Mouse (Mus musculus) cortical plate, adult 2 months (tissue): ENCODE data around the gene Ccdc107. TPM values are rescaled to one million over a fixed set of nuclear protein-coding genes. Genes with fewer than 3 reads are reported as not detected.

Source experiments
- H3K27ac ChIP-seq: fragments of 200-500 bp; 2 replicates; pipeline ENCODE4 v1.5.1; 2012; ENCODE audit warnings: low read length, control low read depth, inconsistent platforms; ENCODE audit not compliant: insufficient read depth
- H3K4me1 ChIP-seq: fragments of 200-500 bp; 2 replicates; pipeline ENCODE4 v1.6.1; 2011; ENCODE audit warnings: low read length; ENCODE audit not compliant: control insufficient read depth, insufficient read depth
- H3K4me3 ChIP-seq: fragments of 200-500 bp; 2 replicates; pipeline ENCODE4 v1.5.1; 2011; ENCODE audit warnings: mild to moderate bottlenecking, low read length, control low read depth; ENCODE audit not compliant: insufficient read depth
- CTCF ChIP-seq: fragments of 200-500 bp; IDR thresholded peaks from 2 replicates; pipeline ENCODE4 v1.5.1; 2011; ENCODE audit warnings: mild to moderate bottlenecking, control low read depth, low read length; ENCODE audit not compliant: insufficient read depth; ENCODE audit errors: extremely low read depth
- POLR2A ChIP-seq: fragments of 200-500 bp; IDR thresholded peaks from 2 replicates; pipeline ENCODE4 v1.6.1; 2011; ENCODE audit warnings: mild to moderate bottlenecking, low read length, control low read depth; ENCODE audit not compliant: insufficient read depth; ENCODE audit errors: extremely low read depth
- polyA plus RNA-seq: library from polyadenylated mRNA; depleted of rRNA; stranded (reverse); fragments of >200 nt; gene quantifications from 2 replicates; pipeline ENCODE4 v1.2.3, GENCODE M21; 2012

Ccdc107 gene
- polyA plus RNA-seq, 1 experiment: 82.6 TPM

DNA sequence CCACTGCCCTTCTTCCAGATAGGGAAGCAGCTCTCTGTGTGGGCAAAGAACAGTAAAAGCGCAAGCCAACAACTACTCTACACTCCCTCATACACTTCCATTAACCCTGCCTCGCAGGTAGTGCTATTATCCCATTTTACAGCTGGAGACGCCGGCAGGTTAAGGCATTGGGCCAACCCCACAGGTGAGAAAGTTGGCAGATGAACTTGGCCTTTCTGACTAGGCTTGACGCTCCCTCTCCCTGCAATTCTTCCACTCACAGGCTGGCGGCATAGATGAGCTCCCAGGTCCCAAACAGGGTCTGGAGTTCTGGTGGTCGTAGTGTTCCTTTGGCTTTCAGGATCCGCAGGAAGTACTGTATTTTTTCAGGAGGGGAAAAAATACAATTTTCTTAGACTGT lies 6.3 kb downstream of the Ccdc107 start:
- no peak overlapping the region for H3K27ac ChIP-seq
- TF ChIP-seq POLR2A (no peak), CTCF (0 out of 2 replicates have a peak, but pooled peaks have one; percentile 4)
- no peaks in the 10 kb centered on the region for H3K4me1 ChIP-seq
- H3K4me3 ChIP-seq: peak overlapping the region; percentile 42; the same call in 1 of the 2 replicates

DNA sequence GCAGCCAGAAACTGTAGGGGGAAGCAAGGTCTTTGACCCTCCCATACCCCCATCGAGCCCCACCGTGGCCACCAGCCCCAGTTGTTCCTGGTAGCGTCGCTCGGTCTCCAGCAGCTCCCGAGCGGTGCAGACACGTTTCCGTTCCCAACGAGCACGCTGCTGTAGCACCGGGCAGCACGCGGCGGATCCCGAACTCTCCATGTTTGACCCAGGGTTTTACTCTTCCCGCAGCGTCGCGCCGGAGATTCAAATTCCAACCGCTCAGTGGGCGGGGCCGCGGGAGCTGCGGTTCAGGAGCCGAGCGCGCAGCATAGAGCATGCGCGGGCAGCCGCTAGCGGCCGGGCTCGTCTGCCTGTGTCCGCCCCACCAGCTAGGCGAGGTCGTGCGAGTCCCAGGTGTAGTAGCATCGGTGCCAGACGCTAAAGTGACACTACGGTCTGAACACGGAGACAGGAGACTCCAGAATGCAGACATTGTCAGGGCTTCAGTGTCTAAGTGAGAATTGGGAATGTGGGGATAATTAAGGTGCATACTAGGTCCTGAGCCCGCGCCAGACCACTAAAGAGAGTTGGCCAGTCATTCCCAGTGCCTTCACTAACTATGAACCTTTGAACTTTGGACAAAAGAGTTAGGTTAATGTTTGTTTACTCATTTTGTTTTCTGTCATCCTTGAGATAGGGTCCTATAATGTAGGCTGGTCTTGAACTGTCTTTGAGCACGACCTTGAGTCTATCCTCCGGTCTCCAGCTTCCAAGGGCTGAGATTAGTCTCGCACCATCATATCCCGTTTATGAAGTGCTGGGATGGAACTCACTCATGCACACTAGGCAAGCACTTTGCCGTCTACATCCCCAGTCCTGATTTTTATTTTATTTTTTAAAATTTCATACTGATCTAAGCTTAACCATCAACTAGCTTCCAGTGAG lies 7.0 kb downstream of the Ccdc107 start, which contains the start of gene Arhgef39:
TSS of gene Arhgef39 (minus strand) at position 289 of the 927 bp plus-strand sequence.
- TF ChIP-seq POLR2A (0 out of 2 replicates have a peak, but pooled peaks have one; percentile 49), CTCF (no peak)

GRCm38 (mm10) chr4:43503041-43503440 lies 10.3 kb downstream of the Ccdc107 start:
- Histone ChIP-seq H3K4me3 (no peak overlapping the region), H3K27ac (no peak overlapping the region), H3K4me1 (no peaks in the 10 kb centered on the region)
- TF ChIP-seq POLR2A: no peak
- no peak for TF ChIP-seq CTCF

More for the DNA sequence above, 7.0 kb downstream of the Ccdc107 start, which contains the start of gene Arhgef39:
- no peak within 1 kb of the TSS for H3K27ac ChIP-seq
- no peaks in the 10 kb centered on the region for H3K4me1 ChIP-seq
- H3K4me3 ChIP-seq: peak within 1 kb of the TSS; percentile 42

GRCm38 (mm10) chr4:43503506-43503905 lies 10.8 kb downstream of the Ccdc107 start:
- no peak overlapping the region for H3K27ac ChIP-seq
- H3K4me3 ChIP-seq: no peak overlapping the region
- no peaks in the 10 kb centered on the region for H3K4me1 ChIP-seq
- TF ChIP-seq CTCF (no peak), POLR2A (no peak)

DNA sequence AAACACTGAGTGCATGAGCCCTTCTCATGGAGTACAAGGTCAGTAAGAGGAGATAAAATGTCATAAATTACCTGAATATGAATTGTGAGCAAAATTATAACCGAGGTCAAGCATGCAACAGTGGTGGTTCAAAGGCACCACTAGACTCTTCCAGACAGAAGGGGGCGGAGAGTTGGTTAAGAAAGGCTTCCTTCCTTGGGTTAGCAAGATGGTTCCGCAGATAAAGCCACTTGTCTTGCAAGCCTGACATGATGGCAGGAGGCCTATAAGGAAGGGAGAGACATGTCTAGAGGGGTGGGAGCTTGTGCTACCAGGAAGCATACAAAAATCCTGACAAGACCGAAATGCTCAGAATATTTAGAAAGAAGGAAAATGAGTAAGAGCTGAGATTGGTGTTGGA lies 11.6 kb downstream of the Ccdc107 start:
- H3K4me3 ChIP-seq: no peak overlapping the region
- no peak overlapping the region for H3K27ac ChIP-seq
- TF ChIP-seq POLR2A: no peak
- no peak for TF ChIP-seq CTCF
- H3K4me1 ChIP-seq: no peaks in the 10 kb centered on the region

GRCm38 (mm10) chr4:43506074-43506473 lies 13.4 kb downstream of the Ccdc107 start:
- no peaks in the 10 kb centered on the region for H3K4me1 ChIP-seq
- H3K4me3 ChIP-seq: no peak overlapping the region
- no peak overlapping the region for H3K27ac ChIP-seq
- no peak for TF ChIP-seq CTCF
- TF ChIP-seq POLR2A: no peak

GRCm38 (mm10) chr4:43506536-43507185 lies 14.0 kb downstream of the Ccdc107 start, which contains the start of gene Car9:
TSS of gene Car9 (plus strand) at chr4:43506966.
- H3K4me1 ChIP-seq: no peaks in the 10 kb centered on the region
- H3K4me3 ChIP-seq: no peak within 1 kb of the TSS
- no peak within 1 kb of the TSS for H3K27ac ChIP-seq
- TF ChIP-seq POLR2A (no peak), CTCF (no peak)

- H3K4me1 ChIP-seq: no peaks in the 10 kb centered on the region
- TF ChIP-seq CTCF: no peak
- no peak for TF ChIP-seq POLR2A
- H3K4me3 ChIP-seq: peak overlapping the region; percentile 18
- no peak overlapping the region for H3K27ac ChIP-seq
These were observed 15.4 kb downstream of the Ccdc107 start for GRCm38 (mm10) chr4:43507938-43508665.

GRCm38 (mm10) chr4:43508666-43508997 lies 15.9 kb downstream of the Ccdc107 start:
- Histone ChIP-seq H3K27ac (no peak overlapping the region), H3K4me3 (peak overlapping the region; percentile 18), H3K4me1 (no peaks in the 10 kb centered on the region)
- TF ChIP-seq CTCF: no peak
- TF ChIP-seq POLR2A: no peak

GRCm38 (mm10) chr4:43509109-43509508 lies 16.4 kb downstream of the Ccdc107 start:
- Histone ChIP-seq H3K4me1 (no peaks in the 10 kb centered on the region), H3K27ac (no peak overlapping the region), H3K4me3 (no peak overlapping the region)
- TF ChIP-seq CTCF: no peak
- TF ChIP-seq POLR2A: no peak
